Mouse (Mus musculus): ENCODE measurements around the gene Aspdh.

Gene Aspdh

GRCm38 (mm10) chr7:44497361-44498055, 32.3 kb downstream of the Aspdh start:
- ATAC-seq (ENCODE audit: low TSS enrichment), result no peak

GRCm38 (mm10) chr7:44498922-44499321, 33.7 kb downstream of the Aspdh start:
- ATAC-seq (ENCODE audit: low TSS enrichment), result no peak

GRCm38 (mm10) chr7:44500046-44500445, 34.9 kb downstream of the Aspdh start:
- no peak for ATAC-seq (ENCODE audit: low TSS enrichment)

GRCm38 (mm10) chr7:44501563-44502115, 36.4 kb downstream of the Aspdh start:
- peak; percentile 75; the same call in 1 of the 2 replicates for ATAC-seq (ENCODE audit: low TSS enrichment)

GRCm38 (mm10) chr7:44507491-44507890, 42.3 kb downstream of the Aspdh start:
- ATAC-seq (ENCODE audit: low TSS enrichment), result no peak
